Mouse (Mus musculus) pancreas, adult 10 weeks (tissue): ENCODE measurements around the gene Yipf7. TPM values are rescaled to one million over a fixed set of nuclear protein-coding genes. Genes with fewer than 3 reads are reported as not detected.

ENCODE experiments used
- polyA plus RNA-seq: library from polyadenylated mRNA; stranded (reverse); fragments of 350-450 nt; fragmentation: Illumina TruSeq; extraction: RNeasy Lipid Tissue Mini Kit (QIAGEN cat#74804); gene quantifications from one replicate; pipeline ENCODE4 v1.2.3, GENCODE M21; 2015; ENCODE audit warnings: low read depth, low replicate concordance; ENCODE audit not compliant: insufficient read depth

Yipf7 gene
- not detected for polyA plus RNA-seq

GRCm38 (mm10) chr5:69542489-69542888 lies at the start of gene Yipf7:
Gene Yipf7 (minus strand): TSS chr5:69542648.

GRCm38 (mm10) chr5:69591640-69592461 lies 49.4 kb upstream of the Yipf7 start, which contains the start of gene Gnpda2:
Gene Gnpda2 (minus strand): TSS chr5:69592340.

GRCm38 (mm10) chr5:69556628-69557403 lies 14.4 kb upstream of the Yipf7 start, which contains the start of gene Guf1:
Gene Guf1 (plus strand): TSS chr5:69556923.

Other genes with a start within 250 kb of the Yipf7 start
- not detected for gene Kctd8, start 201.0 kb downstream of the Yipf7 start, polyA plus RNA-seq
- gene Guf1, start 14.3 kb upstream of the Yipf7 start, polyA plus RNA-seq = 5.2 TPM
- 4.0 TPM for gene Gnpda2, start 49.7 kb upstream of the Yipf7 start, polyA plus RNA-seq